Mouse (Mus musculus): Measurements from ENCODE around the gene Zbtb4.

- TF ChIP-seq USF1 (IDR thresholded peaks at IDR 0.05; ENCODE audit: low read depth) (no peak), POLR2AphosphoS2 (IDR thresholded peaks at IDR 0.05; ENCODE audit: insufficient read length, low read depth) (no peak), POLR2A (IDR thresholded peaks at IDR 0.05; ENCODE audit: insufficient read length, low read depth) (no peak), TCF3 (IDR thresholded peaks at IDR 0.05; ENCODE audit: insufficient read length, low read depth) (no peak), E2F4 (IDR thresholded peaks at IDR 0.05; ENCODE audit: insufficient read depth) (no peak), TCF12 (IDR thresholded peaks at IDR 0.05; ENCODE audit: insufficient read depth, poor library complexity, severe bottlenecking) (no peak), MYOG (IDR thresholded peaks at IDR 0.05; ENCODE audit: control insufficient read depth in 1 of 3, insufficient read depth in 1 of 3, insufficient read length in 2 of 3, low read depth in 2 of 3) (no peak), MAX (IDR thresholded peaks at IDR 0.05; ENCODE audit: low read depth) (no peak), CEBPB (IDR thresholded peaks at IDR 0.05; ENCODE audit: insufficient read depth, poor library complexity, severe bottlenecking) (no peak), MYOD1 (IDR thresholded peaks at IDR 0.05; ENCODE audit: control insufficient read depth in 1 of 3, insufficient read length in 2 of 3, low read depth in 2 of 3) (no peak), REST (IDR thresholded peaks at IDR 0.05; ENCODE audit: insufficient read depth, insufficient read length) (no peak), SRF (IDR thresholded peaks at IDR 0.05; ENCODE audit: control insufficient read depth, insufficient read length, low read depth) (no peak)
Observed at GRCm38 (mm10) chr11:69775716-69776115, 10.0 kb downstream of the Zbtb4 start.

All from myocyte (in vitro differentiated cells).